Mouse (Mus musculus): ENCODE results near the gene Efcab1. TPM values are rescaled to one million over a fixed set of nuclear protein-coding genes. Genes with fewer than 3 reads are reported as not detected.
"Not testable (repeated sequence)": the region's sequence is repeated elsewhere in the genome, so short reads cannot be mapped to it uniquely, and the experiment has no call there.

Gene Efcab1
- 0.16 and 0.20 TPM in 2 replicates for polyA plus RNA-seq (2015; fragmentation: Nextera tagmentation; extraction: Ambion mirVana)

DNA sequence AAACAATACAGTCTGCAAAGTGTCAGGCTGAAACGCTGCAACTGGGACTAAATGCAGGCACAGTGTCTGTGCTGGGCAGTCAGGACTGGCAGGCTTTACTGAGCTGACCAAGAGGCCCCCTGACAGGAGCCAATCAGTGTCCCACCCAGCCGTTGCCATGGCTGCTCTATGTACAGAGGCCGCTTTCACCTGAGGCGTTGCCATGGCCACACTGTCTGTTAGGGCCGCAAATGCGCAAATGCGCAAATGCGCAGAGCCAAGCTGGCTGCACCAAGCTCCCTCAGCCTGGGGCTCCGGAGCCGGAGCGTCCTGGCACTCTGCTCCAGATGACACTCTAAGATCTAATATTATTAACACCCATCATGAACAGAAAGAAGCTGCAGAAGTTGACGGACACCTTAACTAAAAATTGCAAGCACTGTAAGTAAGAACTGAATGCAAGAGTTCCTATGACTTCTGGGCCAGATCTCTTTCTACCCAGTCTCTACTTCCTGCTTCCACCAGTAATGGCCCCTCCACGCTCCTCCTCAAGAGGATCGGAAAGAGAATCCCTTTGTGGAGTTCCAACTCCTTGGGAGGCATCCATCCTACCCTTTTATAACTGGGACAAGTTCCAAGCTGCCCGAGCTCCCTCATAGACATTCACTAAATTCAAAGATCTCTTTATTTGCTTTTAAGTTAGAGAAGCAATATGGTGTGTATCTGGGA lies at the start of gene Efcab1:
Gene Efcab1 (plus strand): TSS at position 214 of the 708 bp plus-strand sequence.
- Histone ChIP-seq H3K9ac (no peak within 1 kb of the TSS), H3K27me3 (no peaks in the 10 kb centered on the region), H3K9me3 (replicated peaks) (no peaks in the 10 kb centered on the region), H3K4me3 (replicated peaks) (no peak within 1 kb of the TSS), H3K27ac (no peak within 1 kb of the TSS), H3K36me3 (no peaks in the 10 kb centered on the region), H3K4me2 (no peak within 1 kb of the TSS), H3K4me1 (replicated peaks) (no peaks in the 10 kb centered on the region)
- 26% methylated on average over 15 of the region's 15 CpGs for WGBS (ENCODE audit: insufficient replicate concordance)
- no peak for DNase-seq
- peak; percentile 29; the same call in 1 of the 2 replicates for ATAC-seq (ENCODE audit: low read depth)

- no peaks in the 10 kb centered on the region for H3K9me3 ChIP-seq (replicated peaks)
Observed at GRCm38 (mm10) chr16:14859443-14859842, 47.0 kb upstream of the Efcab1 start.

GRCm38 (mm10) chr16:14884916-14885315 lies 21.5 kb upstream of the Efcab1 start:
- DNase-seq (no peak), ATAC-seq (ENCODE audit: low read depth) (no peak)
- Histone ChIP-seq H3K36me3 (no peaks in the 10 kb centered on the region), H3K4me2 (no peak overlapping the region), H3K4me1 (replicated peaks) (no peaks in the 10 kb centered on the region), H3K9ac (no peak overlapping the region), H3K4me3 (replicated peaks) (no peak overlapping the region), H3K27me3 (no peaks in the 10 kb centered on the region), H3K9me3 (replicated peaks) (no peaks in the 10 kb centered on the region), H3K27ac (no peak overlapping the region)
- WGBS (ENCODE audit: insufficient replicate concordance), result 37% methylated on average over 2 of the region's 2 CpGs

More at GRCm38 (mm10) chr16:14859443-14859842, 47.0 kb upstream of the Efcab1 start:
- H3K4me3 ChIP-seq (replicated peaks), result no peak overlapping the region
- H3K4me2 ChIP-seq, result no peak overlapping the region
- no peaks in the 10 kb centered on the region for H3K36me3 ChIP-seq
- H3K4me1 ChIP-seq (replicated peaks), result no peaks in the 10 kb centered on the region
- ATAC-seq (ENCODE audit: low read depth) (no peak), DNase-seq (no peak)
- no peaks in the 10 kb centered on the region for H3K27me3 ChIP-seq
- no peak overlapping the region for H3K27ac ChIP-seq
- no peak overlapping the region for H3K9ac ChIP-seq

GRCm38 (mm10) chr16:14885372-14885771 lies 21.0 kb upstream of the Efcab1 start:
- H3K9ac ChIP-seq, result no peak overlapping the region
- DNase-seq (no peak), ATAC-seq (ENCODE audit: low read depth) (no peak)
- H3K36me3 ChIP-seq, result no peaks in the 10 kb centered on the region
- no peak overlapping the region for H3K27ac ChIP-seq
- H3K4me1 ChIP-seq (replicated peaks), result no peaks in the 10 kb centered on the region
- H3K9me3 ChIP-seq (replicated peaks), result no peaks in the 10 kb centered on the region
- H3K4me2 ChIP-seq, result no peak overlapping the region
- H3K27me3 ChIP-seq, result no peaks in the 10 kb centered on the region
- WGBS (ENCODE audit: insufficient replicate concordance), result 25% methylated on average over 1 of the region's 1 CpGs
- H3K4me3 ChIP-seq (replicated peaks), result no peak overlapping the region

DNA sequence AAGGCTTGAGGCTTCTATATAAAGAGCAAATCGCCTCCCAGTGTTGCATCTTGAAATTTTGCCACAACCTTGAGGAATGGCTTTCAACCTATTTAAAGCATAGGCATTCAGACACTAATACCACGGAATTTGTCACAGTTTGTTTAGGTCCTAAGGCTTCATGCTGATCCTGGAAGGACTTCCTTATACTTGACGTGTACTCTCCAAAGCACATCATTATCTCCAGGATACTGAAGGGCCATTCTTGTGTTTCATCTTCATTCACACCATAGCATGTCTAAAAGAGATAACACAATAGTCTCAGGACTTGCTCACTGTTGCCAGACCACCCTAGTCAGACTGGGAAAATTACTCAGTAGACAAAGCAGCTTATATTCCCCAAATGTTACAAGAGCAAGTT lies 13.9 kb upstream of the Efcab1 start:
- Histone ChIP-seq H3K27ac (no peak overlapping the region), H3K9ac (no peak overlapping the region), H3K4me3 (replicated peaks) (no peak overlapping the region), H3K27me3 (no peaks in the 10 kb centered on the region), H3K9me3 (replicated peaks) (no peaks in the 10 kb centered on the region), H3K36me3 (no peaks in the 10 kb centered on the region), H3K4me1 (replicated peaks) (no peaks in the 10 kb centered on the region), H3K4me2 (no peak overlapping the region)
- 34% methylated on average over 3 of the region's 3 CpGs for WGBS (ENCODE audit: insufficient replicate concordance)
- ATAC-seq (ENCODE audit: low read depth), result no peak
- DNase-seq, result no peak

DNA sequence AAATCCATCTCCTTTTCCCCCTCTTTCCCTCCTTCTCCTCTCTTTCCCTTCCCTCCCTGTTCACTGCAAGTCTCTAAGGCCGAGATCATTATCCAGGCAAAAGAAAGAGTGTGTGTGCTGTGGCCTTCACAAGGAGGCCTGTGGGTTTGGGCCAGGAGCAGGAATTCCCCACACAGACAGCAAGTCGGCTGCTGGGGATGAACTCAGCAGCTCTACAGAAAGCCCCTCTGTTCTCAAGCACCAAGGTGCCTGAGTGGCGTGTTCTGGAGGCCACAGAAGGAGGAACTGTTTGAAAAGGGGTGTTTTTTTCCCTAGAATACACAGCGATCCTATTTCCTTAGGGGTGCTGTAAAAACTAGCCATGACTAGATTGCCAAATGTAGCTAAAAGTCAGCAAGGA lies 12.5 kb upstream of the Efcab1 start:
- Histone ChIP-seq H3K4me3 (replicated peaks) (no peak overlapping the region), H3K36me3 (no peaks in the 10 kb centered on the region), H3K4me2 (no peak overlapping the region), H3K27me3 (no peaks in the 10 kb centered on the region), H3K27ac (no peak overlapping the region), H3K4me1 (replicated peaks) (no peaks in the 10 kb centered on the region), H3K9me3 (replicated peaks) (no peaks in the 10 kb centered on the region), H3K9ac (no peak overlapping the region)
- ATAC-seq (ENCODE audit: low read depth), result no peak
- DNase-seq, result no peak
- WGBS (ENCODE audit: insufficient replicate concordance), result 41% methylated on average over 4 of the region's 4 CpGs

DNA sequence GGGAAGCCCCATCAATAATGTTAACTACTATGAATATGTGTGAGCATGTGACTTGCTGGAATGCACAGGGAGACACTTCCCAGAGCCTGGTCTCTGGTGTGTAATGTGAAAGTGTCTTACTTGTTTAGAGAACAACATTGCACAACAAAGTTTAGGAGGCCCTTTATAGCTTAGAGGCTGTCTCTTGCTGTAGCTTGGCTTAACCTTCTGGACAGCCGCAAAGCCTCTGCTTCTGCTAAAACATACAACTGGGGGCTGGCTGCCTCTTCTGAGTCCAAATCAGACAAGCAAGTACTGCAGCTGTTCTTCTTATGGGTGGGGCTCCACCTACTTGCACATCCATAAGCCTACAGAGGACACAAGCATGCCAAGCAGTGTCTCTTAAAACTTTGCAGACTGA lies 11.7 kb upstream of the Efcab1 start:
- H3K9ac ChIP-seq, result no peak overlapping the region
- H3K36me3 ChIP-seq, result no peaks in the 10 kb centered on the region
- H3K9me3 ChIP-seq (replicated peaks), result no peaks in the 10 kb centered on the region
- H3K4me2 ChIP-seq, result no peak overlapping the region
- no peak overlapping the region for H3K4me3 ChIP-seq (replicated peaks)
- ATAC-seq (ENCODE audit: low read depth) (no peak), DNase-seq (no peak)
- H3K27ac ChIP-seq, result no peak overlapping the region
- WGBS (ENCODE audit: insufficient replicate concordance), result 80% methylated on average over 1 of the region's 1 CpGs
- H3K27me3 ChIP-seq, result no peaks in the 10 kb centered on the region
- no peaks in the 10 kb centered on the region for H3K4me1 ChIP-seq (replicated peaks)

DNA sequence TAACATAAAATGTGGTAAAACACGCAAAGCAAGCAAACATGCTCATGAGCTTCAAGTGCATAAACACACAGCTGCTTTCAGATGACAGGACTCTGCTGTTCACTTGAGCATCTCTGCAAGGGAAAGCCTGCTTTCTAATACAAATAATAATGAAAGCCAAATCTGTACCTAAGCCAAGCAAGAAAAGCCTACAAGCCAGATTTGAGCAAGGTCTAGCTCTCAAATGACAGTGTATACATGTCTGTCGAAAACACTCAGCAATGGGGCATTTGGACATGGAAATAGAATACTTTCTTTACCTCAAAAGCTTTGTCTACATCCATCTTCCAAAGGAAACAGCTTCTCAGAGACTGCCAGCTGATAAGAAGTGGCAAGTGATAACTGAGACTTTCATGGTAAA lies 10.9 kb upstream of the Efcab1 start:
- Histone ChIP-seq H3K36me3 (no peaks in the 10 kb centered on the region), H3K27me3 (no peaks in the 10 kb centered on the region), H3K4me2 (no peak overlapping the region), H3K27ac (no peak overlapping the region), H3K4me3 (replicated peaks) (no peak overlapping the region), H3K9me3 (replicated peaks) (no peaks in the 10 kb centered on the region), H3K4me1 (replicated peaks) (no peaks in the 10 kb centered on the region), H3K9ac (no peak overlapping the region)
- ATAC-seq (ENCODE audit: low read depth), result no peak
- WGBS (ENCODE audit: insufficient replicate concordance), result 54% methylated on average over 2 of the region's 2 CpGs
- no peak for DNase-seq

DNA sequence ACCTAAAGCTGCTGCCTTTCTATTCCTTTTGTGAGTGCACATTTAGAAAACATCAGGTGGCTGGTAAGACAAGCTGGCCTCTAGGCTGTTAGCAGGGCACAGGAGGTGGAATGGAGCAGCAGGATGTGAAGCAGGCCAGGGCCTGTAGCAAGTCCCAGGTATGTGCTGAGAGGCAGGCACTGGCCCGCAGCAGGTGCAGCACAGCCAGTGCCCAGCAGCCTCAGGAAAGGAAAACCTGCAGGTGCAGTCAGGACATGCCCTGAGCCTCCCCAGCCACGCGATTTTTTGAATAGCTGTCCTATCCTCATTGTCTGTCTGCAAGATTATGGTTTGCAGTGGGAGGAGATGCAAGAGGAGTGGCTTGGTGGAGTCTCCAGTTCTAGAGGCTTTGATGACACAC lies 24.3 kb downstream of the Efcab1 start:
- H3K27ac ChIP-seq; H3K4me3 ChIP-seq (replicated peaks); ATAC-seq (ENCODE audit: low read depth); H3K36me3 ChIP-seq; H3K4me1 ChIP-seq (replicated peaks); H3K4me2 ChIP-seq; H3K9me3 ChIP-seq (replicated peaks); DNase-seq; H3K27me3 ChIP-seq; H3K9ac ChIP-seq: not testable (repeated sequence)
- 56% methylated on average over 3 of the region's 3 CpGs for WGBS (ENCODE audit: insufficient replicate concordance)

- H3K36me3 ChIP-seq; H3K4me2 ChIP-seq; H3K4me3 ChIP-seq (replicated peaks); H3K27ac ChIP-seq; H3K4me1 ChIP-seq (replicated peaks); DNase-seq; H3K27me3 ChIP-seq; H3K9ac ChIP-seq; ATAC-seq (ENCODE audit: low read depth); H3K9me3 ChIP-seq (replicated peaks): not testable (repeated sequence)
- WGBS (ENCODE audit: insufficient replicate concordance), result 42% methylated on average over 7 of the region's 7 CpGs
Observed at GRCm38 (mm10) chr16:14936478-14937166, 30.2 kb downstream of the Efcab1 start.

- Histone ChIP-seq H3K4me1 (replicated peaks) (no peaks in the 10 kb centered on the region; the same call in 1 of the 2 replicates), H3K9me3 (replicated peaks) (no peaks in the 10 kb centered on the region), H3K36me3 (no peaks in the 10 kb centered on the region), H3K4me3 (replicated peaks) (no peak overlapping the region), H3K27me3 (no peaks in the 10 kb centered on the region), H3K9ac (no peak overlapping the region), H3K27ac (no peak overlapping the region), H3K4me2 (no peak overlapping the region)
- ATAC-seq (ENCODE audit: low read depth) (peak; percentile 87), DNase-seq (no peak)
- 32% methylated on average over 1 of the region's 1 CpGs for WGBS (ENCODE audit: insufficient replicate concordance)
Observed at GRCm38 (mm10) chr16:14939552-14939951, 33.1 kb downstream of the Efcab1 start.
